Mouse (Mus musculus) inflammation-experienced regulatory T-cells, adult 6 months (primary cell): ENCODE measurements around the gene Gm8020. TPM values are rescaled to one million over a fixed set of nuclear protein-coding genes. Genes with fewer than 3 reads are reported as not detected.
"Not testable (repeated sequence)": the region's sequence is repeated elsewhere in the genome, so short reads cannot be mapped to it uniquely, and the experiment has no call there.

ENCODE experiments used
- ATAC-seq: one replicate; pipeline ENCODE4 v1.8.0; 2017
- polyA plus RNA-seq, 3 experiments: library from polyadenylated mRNA; unstranded; fragments of 100-300 nt; shearing (Covaris generic); gene quantifications; one replicate each; pipeline ENCODE4 v1.2.1; 2017

The Gm8020 gene
- polyA plus RNA-seq, result not detected

DNA sequence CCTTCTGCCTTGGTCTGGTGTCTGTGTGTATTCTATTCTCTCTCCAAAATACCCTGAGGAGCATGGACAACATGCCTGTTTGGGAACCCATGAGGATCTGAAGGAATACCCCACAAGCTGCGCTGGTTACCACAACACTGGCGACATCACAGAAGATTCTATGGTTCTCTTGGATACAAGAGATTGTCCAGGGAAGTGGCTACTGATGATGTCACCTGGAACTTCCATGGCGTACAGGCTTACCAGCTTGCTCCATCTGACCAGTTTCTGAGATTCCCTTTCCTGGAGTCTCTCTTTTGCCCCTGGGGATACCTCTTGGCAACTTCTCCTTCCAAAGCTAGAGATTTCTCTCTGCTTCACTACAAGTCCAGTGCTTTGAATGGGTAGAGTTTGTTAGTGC, at the start of gene Gm8020:
Gene Gm8020, minus strand, starts transcription at position 101 of the 400 bp plus-strand sequence.
- not testable (repeated sequence) for ATAC-seq

DNA sequence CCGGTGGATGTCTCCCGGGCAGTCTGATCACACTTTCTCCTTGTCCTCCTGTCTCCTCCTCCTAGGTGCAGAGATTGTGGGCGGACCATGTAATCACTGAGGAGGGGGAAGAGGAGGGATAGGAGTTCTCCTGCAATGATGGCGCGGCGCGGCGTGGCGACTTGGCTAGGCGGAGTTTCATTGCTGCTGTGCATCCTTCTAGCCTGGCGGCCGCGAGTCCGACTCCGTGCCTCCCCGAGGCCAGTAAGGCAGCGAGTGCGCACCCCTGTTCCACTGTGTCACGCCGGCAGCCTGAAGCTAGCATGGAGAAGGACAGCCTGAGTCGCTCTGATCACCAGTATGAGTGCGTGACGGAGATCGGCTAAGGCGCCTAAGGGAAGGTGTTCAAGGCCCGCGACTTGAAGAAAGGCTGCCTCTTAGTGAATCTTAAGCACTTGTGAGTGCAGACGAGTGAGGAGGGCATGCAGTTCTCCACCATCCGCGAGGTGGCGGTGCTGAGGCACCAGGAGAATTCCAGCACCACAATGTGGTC, 41.1 kb upstream of the Gm8020 start:
- ATAC-seq, result not testable (repeated sequence)

DNA sequence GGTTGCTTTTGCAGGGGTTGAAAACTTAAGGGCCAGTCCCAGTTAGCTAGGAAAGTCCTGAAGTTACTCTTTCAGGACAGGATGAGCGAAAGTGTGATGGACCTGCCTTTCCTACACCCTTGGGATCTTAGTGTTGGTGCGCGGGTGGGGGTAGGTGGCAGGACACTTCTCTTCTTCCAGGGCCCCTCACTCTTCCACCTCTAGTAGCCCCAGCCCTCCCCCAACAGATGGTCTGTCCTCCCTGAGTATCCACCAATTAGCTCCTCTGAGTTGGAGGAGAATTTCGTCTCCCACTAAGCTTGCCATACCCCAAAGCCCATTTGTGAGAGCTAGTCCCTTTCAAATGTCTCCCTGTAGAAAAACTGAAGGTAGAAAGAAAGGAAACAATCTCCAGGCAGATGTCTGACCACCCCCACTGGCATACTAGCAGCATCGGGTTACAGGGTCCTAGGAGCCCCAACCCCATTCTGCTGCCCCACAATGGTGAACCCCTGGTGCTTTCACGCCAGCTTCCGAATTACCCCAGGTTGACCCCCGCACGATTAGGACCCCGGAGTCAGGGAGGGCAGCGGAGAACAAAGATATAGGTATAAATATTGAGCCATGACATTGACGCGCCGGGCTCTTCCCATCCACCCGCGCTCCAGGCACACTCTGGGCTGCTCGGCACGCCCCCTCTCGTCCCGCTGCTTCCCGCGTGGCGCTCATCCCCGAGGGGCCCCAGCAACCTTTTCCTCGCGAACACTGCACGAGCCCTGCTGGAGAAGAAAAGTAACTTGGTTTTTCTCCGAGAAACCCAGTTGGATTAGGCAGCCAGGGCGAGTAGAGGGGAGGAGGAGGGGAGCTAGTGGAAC, 40.4 kb upstream of the Gm8020 start:
- not testable (repeated sequence) for ATAC-seq

DNA sequence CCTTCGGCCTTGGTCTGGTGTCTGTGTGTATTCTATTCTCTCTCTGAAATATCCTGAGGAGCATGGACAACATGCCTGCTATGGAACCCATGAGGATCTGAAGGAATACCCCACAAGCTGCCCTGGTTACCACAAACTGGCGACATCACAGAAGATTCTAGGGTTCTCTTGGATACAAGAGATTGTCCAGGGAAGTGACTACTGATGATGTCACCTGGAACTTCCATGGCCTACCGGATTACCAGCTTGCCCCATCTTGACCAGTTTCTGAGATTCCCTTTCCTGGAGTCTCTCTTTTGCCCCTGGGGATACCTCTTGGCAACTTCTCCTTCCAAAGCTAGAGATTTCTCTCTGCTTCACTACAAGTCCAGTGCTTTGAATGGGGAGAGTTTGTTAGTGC, 22.0 kb upstream of the Gm8020 start, which contains the start of gene Gm8024:
Gene Gm8024, minus strand, starts transcription at position 101 of the 400 bp plus-strand sequence.
- ATAC-seq, result not testable (repeated sequence)

DNA sequence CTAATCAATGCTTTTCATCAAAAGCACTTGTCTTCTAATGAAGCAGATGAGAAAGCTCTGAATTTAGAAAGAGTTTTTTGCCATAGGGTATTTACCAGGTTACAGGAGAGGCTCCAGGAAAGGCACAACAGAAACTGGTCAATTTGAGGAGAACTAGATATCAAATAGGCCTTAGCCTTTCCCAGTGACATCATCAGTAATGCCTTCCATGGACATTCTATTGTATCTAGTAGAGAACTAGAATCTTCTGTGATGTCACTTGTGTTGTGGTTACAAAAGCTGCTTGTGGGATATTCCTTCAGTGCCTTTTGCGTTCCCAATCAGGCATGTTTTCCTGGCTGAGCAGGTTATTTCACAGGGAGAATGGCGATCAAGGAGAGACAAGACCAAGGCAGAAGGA, 38.6 kb downstream of the Gm8020 start, which contains the start of gene Gm8011:
Gene Gm8011, plus strand, starts transcription at position 301 of the 400 bp plus-strand sequence.
- not testable (repeated sequence) for ATAC-seq

Other genes starting within 250 kb of the Gm8020 start
- gene Gm17026, start 242.3 kb downstream of the Gm8020 start, polyA plus RNA-seq, result not detected
- not detected for gene Gm9611, start 205.0 kb downstream of the Gm8020 start, polyA plus RNA-seq
- gene Gm7995, start 192.1 kb downstream of the Gm8020 start, polyA plus RNA-seq, result not detected
- not detected for gene Gm8005, start 62.7 kb downstream of the Gm8020 start, polyA plus RNA-seq
- not detected for gene Gm8011, start 38.5 kb downstream of the Gm8020 start, polyA plus RNA-seq
- gene Gm8024, start 21.9 kb upstream of the Gm8020 start, polyA plus RNA-seq, result not detected
- not detected for gene Gm17124, start 97.5 kb upstream of the Gm8020 start, polyA plus RNA-seq
- not detected for gene Gm3633, start 139.6 kb upstream of the Gm8020 start, polyA plus RNA-seq
- not detected for gene Gm10378, start 153.6 kb upstream of the Gm8020 start, polyA plus RNA-seq